Mouse (Mus musculus): ENCODE results near the gene Cln6.

Cln6 gene

GRCm38 (mm10) chr9:62894486-62894885 is 55.9 kb downstream of the Cln6 start:
- peak; percentile 21 to 23 for DNase-seq
